Comparison of ENCODE assay signal across 19 mouse cellular contexts in the genomic region with DNA sequence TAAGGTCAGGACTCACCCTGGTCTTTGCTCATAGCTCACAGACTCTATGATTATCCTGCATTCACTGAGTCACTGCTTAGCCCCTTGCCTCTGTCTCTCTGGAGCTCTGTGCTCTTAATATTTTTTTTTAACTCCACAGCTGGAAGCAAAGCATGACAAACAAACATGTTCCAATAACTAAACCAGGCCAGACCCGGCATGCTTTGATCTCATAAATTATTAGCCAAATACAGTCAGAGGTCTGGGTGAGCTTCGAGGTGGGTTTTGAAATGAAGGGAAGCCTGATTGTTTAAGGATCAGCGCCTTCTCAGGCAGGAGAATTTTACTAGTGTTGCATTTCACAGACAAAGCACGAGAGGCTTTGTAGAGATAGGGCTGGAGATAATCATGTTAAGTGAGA.
"Had no signal": no experiment of that assay in that cellular context is flagged by ENCODE, and none has a peak within 500 bp of the region (broad histone marks: within the 10 kb centered on the region; RNA-seq: fewer than 3 reads in every experiment).

No protein-coding gene starts in this region.

- H3K36me3 ChIP-seq: lung, embryonic 15.5 days; midbrain, embryonic 10.5 days; midbrain, embryonic 15.5 days; neural tube, embryonic 12.5 days; neural tube, embryonic 15.5 days had no signal

- H3K9ac ChIP-seq: liver, embryonic 14.5 days; lung, embryonic 15.5 days; midbrain, embryonic 15.5 days; neural tube, embryonic 12.5 days; neural tube, embryonic 15.5 days had no signal

- H3K4me2 ChIP-seq: liver, embryonic 11.5 days; lung, embryonic 15.5 days; midbrain, embryonic 15.5 days; neural tube, embryonic 12.5 days; neural tube, embryonic 15.5 days had no signal

- DNase-seq: kidney, postnatal 25 days; layer of hippocampus, postnatal 36 days; lung, adult 18-20 months; lung, postnatal 10 days; lung, postnatal 36 days; thymus, adult 18-20 months; thymus, postnatal 36 days had no signal

- H3K4me3 ChIP-seq: left cerebral cortex, adult 2 months; lung, embryonic 15.5 days; megakaryocyte, embryonic 14.5 days; midbrain, embryonic 10.5 days; midbrain, embryonic 15.5 days; neural tube, embryonic 12.5 days; neural tube, embryonic 15.5 days had no signal

- H3K9me3 ChIP-seq: lung, embryonic 15.5 days; midbrain, embryonic 10.5 days; midbrain, embryonic 15.5 days; neural tube, embryonic 12.5 days; neural tube, embryonic 15.5 days had no signal

- H3K27me3 ChIP-seq: lung, embryonic 15.5 days; megakaryocyte, embryonic 14.5 days; midbrain, embryonic 15.5 days; neural tube, embryonic 12.5 days; neural tube, embryonic 15.5 days had no signal

- H3K27ac ChIP-seq: hindbrain, postnatal 0 days; left cerebral cortex, adult 2 months; liver, embryonic 14.5 days; lung, embryonic 15.5 days; midbrain, embryonic 10.5 days; midbrain, embryonic 15.5 days; neural tube, embryonic 12.5 days; neural tube, embryonic 15.5 days had no signal

- H3K4me1 ChIP-seq: lung, embryonic 15.5 days; megakaryocyte, embryonic 14.5 days; midbrain, embryonic 10.5 days; midbrain, embryonic 15.5 days; neural tube, embryonic 12.5 days; neural tube, embryonic 15.5 days had no signal

- ATAC-seq: hindbrain, postnatal 0 days; inflammation-experienced regulatory T-cells, adult 6 months; intestine, embryonic 16.5 days; midbrain, embryonic 15.5 days had no signal
